Mouse (Mus musculus) ovary, postnatal 14 days (tissue): ENCODE results near the gene 1700040F15Rik.
"Not testable (repeated sequence)": the region's sequence is repeated elsewhere in the genome, so short reads cannot be mapped to it uniquely, and the experiment has no call there.

Source experiments
- DNase-seq: peaks from one replicate; pipeline ENCODE4 v3.0.0; 2022; ENCODE audit warnings: low spot score

The 1700040F15Rik gene

DNA sequence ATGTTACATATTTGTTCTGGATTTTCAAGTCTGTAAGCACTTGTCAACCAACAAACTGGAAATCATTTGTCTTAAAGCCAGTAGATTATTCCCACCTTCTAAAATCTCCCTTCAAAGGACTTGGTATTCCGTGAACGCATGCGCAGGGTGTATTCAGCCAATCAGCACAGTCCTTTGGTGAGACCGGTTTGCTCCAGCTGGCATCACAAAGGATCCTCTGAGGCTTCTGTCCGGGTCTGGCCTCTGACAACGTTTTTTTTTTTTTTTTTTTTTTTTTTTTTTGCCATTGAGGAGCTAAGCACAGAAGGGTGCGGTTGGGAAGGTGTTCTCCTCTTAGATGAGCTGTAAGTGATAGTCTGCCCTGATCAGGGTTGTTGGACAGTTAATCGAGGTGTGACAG is at the start of gene 1700040F15Rik:
Gene 1700040F15Rik (plus strand): TSS at position 301 of the 400 bp plus-strand sequence.
- not testable (repeated sequence) for DNase-seq
